Mouse (Mus musculus) intestine, embryonic 16.5 days (tissue): Measurements from ENCODE around the gene Gm10972. TPM values are rescaled to one million over a fixed set of nuclear protein-coding genes. Genes with fewer than 3 reads are reported as not detected.
"Not testable (repeated sequence)": the region's sequence is repeated elsewhere in the genome, so short reads cannot be mapped to it uniquely, and the experiment has no call there.

Source experiments
- ATAC-seq: fragments of 200-750 bp; cut with Nextera tagmentation; 2 replicates; pipeline ENCODE4 v1.8.0; 2017; ENCODE audit warnings: moderate TSS enrichment, moderate library complexity
- H3K27ac ChIP-seq: fragments of 300-500 bp; sonication (generic); 2 replicates; pipeline ENCODE4 v1.5.1; 2014; ENCODE audit warnings: mild to moderate bottlenecking, low read length
- H3K27me3 ChIP-seq: fragments of 300-500 bp; sonication (generic); replicated peaks from 2 replicates; pipeline ENCODE4 v1.6.1; 2014; ENCODE audit warnings: low read length, control low read depth, mixed read lengths; ENCODE audit not compliant: control insufficient read depth, insufficient read depth
- H3K36me3 ChIP-seq: fragments of 300-500 bp; sonication (generic); 2 replicates; pipeline ENCODE4 v1.6.1; 2014; ENCODE audit warnings: low read length, control low read depth; ENCODE audit not compliant: control insufficient read depth, insufficient read depth
- H3K4me1 ChIP-seq: fragments of 300-500 bp; sonication (generic); 2 replicates; pipeline ENCODE4 v1.6.1; 2014; ENCODE audit warnings: low read length, control low read depth, mixed read lengths; ENCODE audit not compliant: control insufficient read depth, insufficient read depth
- H3K4me2 ChIP-seq: fragments of 300-500 bp; sonication (generic); 2 replicates; pipeline ENCODE4 v1.6.1; 2014; ENCODE audit warnings: low read depth, low read length, control low read depth
- H3K4me3 ChIP-seq: fragments of 300-500 bp; sonication (generic); 2 replicates; pipeline ENCODE4 v1.5.1; 2014; ENCODE audit warnings: mild to moderate bottlenecking, low read length
- H3K9ac ChIP-seq: fragments of 300-500 bp; sonication (generic); 2 replicates; pipeline ENCODE4 v1.6.1; 2014; ENCODE audit warnings: low read depth, low read length
- H3K9me3 ChIP-seq: fragments of 300-500 bp; sonication (generic); 2 replicates; pipeline ENCODE4 v1.6.1; 2016; ENCODE audit warnings: low read length, control low read depth; ENCODE audit not compliant: control insufficient read depth
- WGBS: fragments of 180-500 bp; shearing (Covaris S2); extraction: QIAGEN DNeasy Blood & Tissue Kit; methylation state at CpG from one replicate; pipeline ENCODE4 v1.1.7; 2014; 5-methylcytosine and 5-hydroxymethylcytosine counted together
- polyA plus RNA-seq: library from polyadenylated mRNA; unstranded; fragments of >200 nt; fragmentation: Nextera tagmentation; extraction: Ambion mirVana; gene quantifications from 2 replicates; pipeline ENCODE4 v1.2.1, GENCODE M21; 2015

The Gm10972 gene
- polyA plus RNA-seq, 1 experiment from 2014 or later, result not detected

DNA sequence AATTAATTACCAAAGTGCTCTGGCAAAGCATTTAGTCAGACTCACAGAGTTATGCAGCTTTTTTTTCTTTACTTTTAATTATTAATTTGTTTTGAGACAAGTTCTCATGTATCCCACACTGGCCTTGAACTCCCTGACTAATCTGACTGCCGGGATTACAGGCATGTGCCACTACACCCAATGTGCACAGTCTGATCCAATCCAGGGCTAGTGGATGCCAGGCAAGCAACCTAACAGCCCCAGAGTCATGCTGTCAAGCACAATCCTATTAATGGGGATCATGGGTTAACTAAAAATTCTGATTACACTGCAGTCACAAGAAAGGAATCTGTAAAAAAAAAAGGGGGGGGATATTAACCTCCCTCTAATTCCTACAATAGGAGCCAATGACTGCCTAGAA is 11.1 kb downstream of the Gm10972 start:
- not testable (repeated sequence) for H3K27ac ChIP-seq, H3K4me2 ChIP-seq, H3K27me3 ChIP-seq, H3K4me3 ChIP-seq, ATAC-seq, H3K36me3 ChIP-seq, H3K9me3 ChIP-seq, H3K9ac ChIP-seq
- H3K4me1 ChIP-seq, result peaks cover 19% of the 10 kb centered on the region
- WGBS, result 62% methylated on average over 1 of the region's 1 CpGs

DNA sequence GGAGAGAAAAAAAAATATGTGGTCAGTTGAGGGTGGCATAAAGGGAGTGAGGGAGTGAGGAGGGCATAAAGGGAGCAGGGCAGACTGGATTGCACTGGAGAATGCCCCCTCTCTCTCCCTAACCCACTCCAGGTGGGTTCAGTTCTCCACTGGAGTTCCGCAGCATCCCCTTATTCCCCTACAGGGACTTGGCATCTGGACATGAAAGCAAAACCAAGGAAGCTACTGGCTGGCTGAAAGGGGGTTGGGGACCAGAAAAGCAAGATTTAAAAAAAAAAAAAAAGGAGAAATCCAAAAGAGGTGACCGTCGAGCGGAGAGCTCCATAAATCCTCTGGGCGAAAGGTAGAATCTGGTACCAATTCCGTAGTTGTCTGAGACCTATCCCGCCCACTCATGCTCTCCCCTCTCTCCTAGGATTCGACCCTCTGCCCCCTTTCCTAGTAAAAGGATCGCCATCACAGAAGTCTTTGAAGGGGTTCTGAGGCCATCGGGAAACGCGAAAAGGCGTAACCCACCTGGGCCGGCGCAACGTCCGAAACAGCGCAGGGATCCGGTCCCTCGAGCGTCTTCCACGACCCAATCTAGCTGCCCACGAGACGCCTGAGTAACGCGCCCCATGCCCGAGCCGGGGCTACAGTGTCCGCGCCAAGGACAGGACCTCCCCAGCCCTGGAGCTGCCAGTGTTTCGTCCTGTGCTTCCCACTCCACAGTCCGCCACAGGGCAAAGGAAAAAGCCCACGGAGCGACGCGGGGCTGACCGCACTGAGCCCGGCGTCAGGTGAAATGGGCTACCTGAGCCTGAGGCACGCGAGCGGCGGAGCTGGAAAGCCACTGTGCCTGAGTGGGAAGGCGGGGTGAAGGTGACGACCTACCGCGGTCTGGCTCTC is 15.2 kb downstream of the Gm10972 start:
- not testable (repeated sequence) for H3K36me3 ChIP-seq, H3K27ac ChIP-seq, H3K4me1 ChIP-seq, H3K27me3 ChIP-seq, H3K9me3 ChIP-seq
- H3K4me3 ChIP-seq, result peak overlapping the region; percentile 48
- H3K9ac ChIP-seq, result peak overlapping the region; percentile 70
- 4% methylated on average over 22 of the region's 47 CpGs for WGBS
- H3K4me2 ChIP-seq, result peak overlapping the region; percentile 60
- peak; percentile 39 for ATAC-seq

GRCm38 (mm10) chr3:94658740-94659095 is 15.8 kb downstream of the Gm10972 start, which contains the start of gene Tuft1:
Tuft1 (minus strand) TSS chr3:94658872.
- Histone ChIP-seq H3K4me3 (peak within 1 kb of the TSS; percentile 48), H3K9ac (peak within 1 kb of the TSS; percentile 70), H3K4me2 (peak within 1 kb of the TSS; percentile 60), H3K27ac (peak within 1 kb of the TSS; percentile 86)
- ATAC-seq, result peak; percentile 93
- WGBS, result under 1% methylated on average over 20 of the region's 33 CpGs
- H3K4me1 ChIP-seq, H3K36me3 ChIP-seq, H3K9me3 ChIP-seq, H3K27me3 ChIP-seq: not testable (repeated sequence)

DNA sequence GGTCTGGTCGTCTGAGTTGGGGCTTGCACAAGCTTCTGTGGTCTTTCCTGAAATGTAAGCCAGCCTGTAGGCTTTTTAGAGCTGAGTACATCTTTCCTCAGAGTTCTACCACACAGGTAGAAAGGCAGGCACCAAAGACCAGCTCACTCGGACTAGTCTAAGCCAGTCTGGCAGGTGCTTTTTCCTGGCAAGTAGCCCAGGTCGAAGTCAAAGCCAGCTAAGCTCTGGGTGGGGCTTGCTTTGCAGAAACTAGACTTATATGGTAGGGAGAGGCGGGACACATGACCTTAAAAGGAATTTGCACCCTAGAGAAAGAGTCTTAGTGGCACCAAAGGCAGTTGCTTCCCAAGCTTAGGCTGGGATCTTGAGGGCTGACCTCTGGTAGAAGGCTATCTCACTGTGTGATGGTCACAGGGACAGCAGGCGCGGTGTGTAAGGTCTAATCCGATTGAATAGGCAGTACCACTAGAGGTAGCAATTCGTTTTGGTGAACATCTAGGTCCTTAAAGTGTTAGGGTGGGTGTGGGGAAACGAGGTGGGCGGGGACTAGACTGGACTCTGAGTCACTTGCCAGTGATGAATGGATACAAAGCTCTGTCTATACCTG is 16.3 kb downstream of the Gm10972 start:
- WGBS, result 23% methylated on average over 8 of the region's 10 CpGs
- H3K36me3 ChIP-seq, H3K9me3 ChIP-seq, H3K9ac ChIP-seq, H3K27me3 ChIP-seq, H3K4me1 ChIP-seq: not testable (repeated sequence)
- ATAC-seq, result peak; percentile 93
- H3K4me2 ChIP-seq, result peak overlapping the region; percentile 30
- H3K27ac ChIP-seq, result peak overlapping the region; percentile 86
- peak overlapping the region; percentile 33 for H3K4me3 ChIP-seq

GRCm38 (mm10) chr3:94660841-94661240 is 17.9 kb downstream of the Gm10972 start:
- H3K27me3 ChIP-seq, H3K27ac ChIP-seq, H3K36me3 ChIP-seq, H3K4me3 ChIP-seq, H3K9me3 ChIP-seq, ATAC-seq, H3K4me2 ChIP-seq, H3K4me1 ChIP-seq, H3K9ac ChIP-seq: not testable (repeated sequence)
- 88% methylated on average over 2 of the region's 2 CpGs for WGBS

DNA sequence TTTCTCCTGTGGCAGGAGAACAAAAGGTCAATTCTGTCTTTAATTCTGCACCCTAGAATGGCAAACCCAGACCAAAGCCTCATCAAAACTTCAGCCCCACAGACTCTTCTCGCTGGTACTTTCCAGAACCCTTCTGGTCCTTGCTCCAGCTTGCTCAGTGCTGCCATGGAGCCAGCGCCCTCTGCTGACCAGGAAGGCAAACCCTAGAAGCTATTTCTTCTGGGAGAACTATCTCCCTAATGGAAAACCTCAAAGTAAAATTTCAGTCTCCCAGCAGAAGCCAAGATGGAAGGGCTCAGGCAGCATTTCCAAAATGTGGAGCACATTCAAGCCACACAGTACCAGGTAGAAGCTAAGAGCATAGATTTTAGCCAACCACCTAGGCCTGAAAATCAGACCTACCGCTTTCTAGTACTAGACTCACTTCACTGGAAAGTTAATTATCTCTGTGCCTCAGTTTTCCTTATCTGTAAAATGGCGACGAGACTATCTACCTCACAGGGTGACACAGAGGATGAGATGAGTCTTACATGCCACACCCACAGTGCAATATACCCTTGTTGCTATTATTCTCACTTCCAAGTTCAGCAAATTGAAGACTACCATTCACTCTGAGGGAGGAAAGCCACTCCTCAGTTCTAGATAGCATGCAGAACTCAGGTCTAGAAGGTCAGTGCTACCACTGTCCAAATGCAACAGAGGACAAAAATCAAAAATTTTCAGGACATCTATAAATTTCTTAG is 22.3 kb downstream of the Gm10972 start:
- H3K27me3 ChIP-seq, H3K36me3 ChIP-seq, H3K27ac ChIP-seq, H3K9ac ChIP-seq, H3K4me1 ChIP-seq, H3K9me3 ChIP-seq, H3K4me2 ChIP-seq, H3K4me3 ChIP-seq: not testable (repeated sequence)
- WGBS, result 76% methylated on average over 3 of the region's 5 CpGs
- ATAC-seq, result peak; percentile 29; the same call in 1 of the 2 replicates

DNA sequence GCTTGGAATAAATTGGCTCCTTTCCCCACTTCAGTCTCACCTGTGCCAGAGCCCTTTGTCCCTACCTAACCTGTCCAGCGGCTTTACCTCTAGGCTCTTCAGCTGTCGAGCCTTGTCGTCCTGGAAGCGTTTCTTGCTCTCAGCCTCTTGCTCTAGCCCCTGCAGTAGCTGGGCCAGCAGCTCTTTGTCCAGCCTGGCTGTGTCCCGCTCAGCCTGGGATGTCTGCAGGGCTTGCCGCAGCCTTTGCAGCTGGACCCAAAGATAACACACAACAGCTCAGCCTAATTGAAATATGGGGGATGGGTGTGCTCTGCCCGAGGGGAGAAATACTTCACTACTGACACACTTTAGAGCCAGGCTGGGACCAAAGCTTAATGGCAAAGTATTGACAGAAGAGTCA is 23.0 kb downstream of the Gm10972 start:
- H3K27ac ChIP-seq, H3K36me3 ChIP-seq, H3K4me2 ChIP-seq, H3K4me1 ChIP-seq, H3K4me3 ChIP-seq, H3K27me3 ChIP-seq, H3K9ac ChIP-seq, H3K9me3 ChIP-seq: not testable (repeated sequence)
- ATAC-seq, result peak; percentile 39
- WGBS, result 16% methylated on average over 7 of the region's 7 CpGs

GRCm38 (mm10) chr3:94675101-94675500 is 32.2 kb downstream of the Gm10972 start:
- 67% methylated on average over 9 of the region's 9 CpGs for WGBS
- ATAC-seq, H3K4me3 ChIP-seq, H3K36me3 ChIP-seq, H3K4me1 ChIP-seq, H3K9me3 ChIP-seq, H3K9ac ChIP-seq, H3K4me2 ChIP-seq, H3K27me3 ChIP-seq, H3K27ac ChIP-seq: not testable (repeated sequence)

GRCm38 (mm10) chr3:94679351-94679841 is 36.5 kb downstream of the Gm10972 start:
- peak; percentile 37 for ATAC-seq
- Histone ChIP-seq H3K27ac (no peak overlapping the region), H3K36me3 (no peaks in the 10 kb centered on the region), H3K4me1 (peaks cover 8% of the 10 kb centered on the region), H3K27me3 (no peaks in the 10 kb centered on the region), H3K4me2 (no peak overlapping the region), H3K9ac (no peak overlapping the region), H3K4me3 (no peak overlapping the region), H3K9me3 (no peaks in the 10 kb centered on the region)
- WGBS, result 68% methylated on average over 8 of the region's 8 CpGs
